Mouse (Mus musculus) hindbrain, embryonic 12.5 days (tissue): ENCODE measurements around the gene Akap12. TPM values are rescaled to one million over a fixed set of nuclear protein-coding genes. Genes with fewer than 3 reads are reported as not detected.
A peak's percentile ranks its signal among the peaks of the same experiment; 100 is the strongest.

Experiments
- ATAC-seq: fragments of 200-750 bp; cut with Nextera tagmentation; 2 replicates; pipeline ENCODE4 v1.8.0; 2017; ENCODE audit warnings: moderate TSS enrichment; ENCODE audit not compliant: low FRiP score
- H3K27ac ChIP-seq: fragments of 300-500 bp; sonication (generic); 2 replicates; pipeline ENCODE4 v1.5.1; 2016; ENCODE audit warnings: mild to moderate bottlenecking
- H3K27me3 ChIP-seq: fragments of 300-500 bp; sonication (generic); 2 replicates; pipeline ENCODE4 v1.6.1; 2016; ENCODE audit warnings: mild to moderate bottlenecking
- H3K36me3 ChIP-seq: fragments of 300-500 bp; sonication (generic); 2 replicates; pipeline ENCODE4 v1.6.1; 2016; ENCODE audit warnings: mild to moderate bottlenecking
- H3K4me1 ChIP-seq: fragments of 300-500 bp; sonication (generic); 2 replicates; pipeline ENCODE4 v1.6.1; 2016
- H3K4me2 ChIP-seq: fragments of 300-500 bp; sonication (generic); replicated peaks from 2 replicates; pipeline ENCODE4 v1.6.1; 2016; ENCODE audit warnings: mild to moderate bottlenecking
- H3K4me3 ChIP-seq: fragments of 300-500 bp; sonication (generic); 2 replicates; pipeline ENCODE4 v1.5.1; 2016; ENCODE audit warnings: mild to moderate bottlenecking
- H3K9ac ChIP-seq: fragments of 300-500 bp; sonication (generic); 2 replicates; pipeline ENCODE4 v1.6.1; 2016; ENCODE audit warnings: mild to moderate bottlenecking, moderate library complexity
- H3K9me3 ChIP-seq: fragments of 300-500 bp; sonication (generic); replicated peaks from 2 replicates; pipeline ENCODE4 v1.6.1; 2016; ENCODE audit warnings: mild to moderate bottlenecking
- WGBS: fragments of 180-500 bp; shearing (Covaris S2); methylation state at CpG from one replicate; pipeline ENCODE4 v1.1.7; 2016; 5-methylcytosine and 5-hydroxymethylcytosine counted together
- polyA plus RNA-seq: library from polyadenylated mRNA; unstranded; fragments of >200 nt; fragmentation: Nextera tagmentation; extraction: Ambion mirVana; gene quantifications from 2 replicates; pipeline ENCODE4 v1.2.1, GENCODE M21; 2016

The Akap12 gene
- polyA plus RNA-seq, 1 experiment from 2014 or later: 107 TPM

DNA sequence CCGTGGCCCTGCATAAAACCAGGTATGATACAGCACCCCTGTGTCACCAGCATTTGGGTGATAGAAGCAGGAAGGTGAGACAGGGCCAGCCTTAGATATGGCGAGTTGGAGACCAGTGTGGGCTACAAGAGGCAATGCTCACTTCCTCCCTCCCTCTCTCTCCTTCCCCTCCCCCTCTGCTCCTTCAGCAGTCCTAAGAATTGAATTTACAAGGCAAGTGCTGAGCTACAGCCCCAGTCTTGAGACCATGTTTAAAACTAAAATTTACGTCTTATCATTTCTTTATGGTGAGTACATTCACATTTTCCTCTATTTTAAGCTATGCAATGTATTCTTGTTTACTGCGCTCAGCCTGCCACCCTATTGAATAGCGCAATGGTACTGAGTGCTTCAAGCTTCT is 5.3 kb upstream of the Akap12 start:
- ATAC-seq: no peak

DNA sequence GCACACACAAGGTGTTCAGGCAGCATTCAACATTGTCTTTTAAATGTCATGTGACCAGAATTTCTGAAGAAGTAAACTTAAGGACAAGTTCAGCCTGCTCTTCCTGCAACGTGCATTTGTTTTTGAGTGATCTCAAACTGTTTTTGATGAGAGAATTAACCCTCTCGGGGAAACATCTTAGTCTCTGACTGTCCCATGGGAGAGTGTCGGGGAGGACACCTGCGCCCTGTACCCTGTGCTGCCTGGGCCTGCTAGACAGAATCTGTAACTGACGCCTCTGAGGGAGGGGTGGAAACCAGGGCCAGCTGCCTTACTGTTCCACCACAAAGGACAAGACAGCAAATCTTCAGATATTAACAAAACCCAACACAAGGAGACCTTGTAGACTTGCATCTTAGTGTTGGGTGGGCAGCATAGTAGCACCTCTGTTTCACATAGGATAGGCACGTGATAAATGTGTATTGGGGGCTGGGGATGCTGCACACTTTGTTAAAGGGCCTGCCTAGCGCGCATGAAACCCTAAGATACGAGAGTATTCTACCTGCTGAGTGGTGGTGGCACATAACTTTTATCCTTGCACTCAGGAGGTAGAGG is 4.7 kb upstream of the Akap12 start:
- H3K4me3 ChIP-seq: no peak overlapping the region
- H3K27me3 ChIP-seq: no peaks in the 10 kb centered on the region
- no peak for ATAC-seq
- WGBS: 75% methylated on average over 9 of the region's 9 CpGs
- H3K4me2 ChIP-seq: no peak overlapping the region
- H3K36me3 ChIP-seq: no peaks in the 10 kb centered on the region
- no peak overlapping the region for H3K9ac ChIP-seq
- 0 out of 2 replicates have a peak, but pooled peaks cover 4% of the 10 kb centered on the region for H3K4me1 ChIP-seq
- no peak overlapping the region for H3K27ac ChIP-seq
- no peaks in the 10 kb centered on the region for H3K9me3 ChIP-seq

More for the DNA sequence above, 5.3 kb upstream of the Akap12 start:
- Histone ChIP-seq H3K4me2 (no peak overlapping the region), H3K9ac (no peak overlapping the region), H3K27ac (no peak overlapping the region), H3K36me3 (no peaks in the 10 kb centered on the region), H3K27me3 (no peaks in the 10 kb centered on the region), H3K9me3 (no peaks in the 10 kb centered on the region), H3K4me1 (0 out of 2 replicates have a peak, but pooled peaks cover 4% of the 10 kb centered on the region), H3K4me3 (no peak overlapping the region)
- WGBS: 70% methylated on average over 5 of the region's 5 CpGs

DNA sequence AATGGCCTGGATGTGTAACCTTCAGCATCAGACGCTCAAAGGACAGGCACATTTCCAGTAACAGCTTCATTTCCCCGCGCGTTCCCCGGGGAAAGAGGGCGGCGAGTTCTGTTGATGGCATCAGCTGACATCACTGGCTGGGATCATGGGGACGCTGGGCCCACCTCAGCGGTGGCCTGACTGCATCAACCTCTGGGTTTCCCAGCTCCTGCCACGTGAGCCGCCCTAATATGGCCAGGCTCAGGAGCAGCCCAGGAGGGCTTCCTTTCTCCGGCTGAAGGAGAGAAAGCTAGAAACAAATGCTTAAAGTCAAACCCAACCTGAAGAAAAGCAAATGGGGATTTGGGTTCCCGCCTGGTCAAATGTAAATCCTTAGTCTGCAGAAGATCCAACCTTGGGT is 539 bp upstream of the Akap12 start:
- under 1% methylated on average over 13 of the region's 13 CpGs for WGBS
- Histone ChIP-seq H3K27ac (peak overlapping the region; percentile 86), H3K27me3 (no peaks in the 10 kb centered on the region), H3K9ac (peak overlapping the region; percentile 89), H3K4me2 (peak overlapping the region; percentile 83), H3K4me3 (peak overlapping the region; percentile 79), H3K36me3 (no peaks in the 10 kb centered on the region), H3K4me1 (0 out of 2 replicates have a peak, but pooled peaks cover 11% of the 10 kb centered on the region), H3K9me3 (no peaks in the 10 kb centered on the region)
- peak; percentile 88 for ATAC-seq

DNA sequence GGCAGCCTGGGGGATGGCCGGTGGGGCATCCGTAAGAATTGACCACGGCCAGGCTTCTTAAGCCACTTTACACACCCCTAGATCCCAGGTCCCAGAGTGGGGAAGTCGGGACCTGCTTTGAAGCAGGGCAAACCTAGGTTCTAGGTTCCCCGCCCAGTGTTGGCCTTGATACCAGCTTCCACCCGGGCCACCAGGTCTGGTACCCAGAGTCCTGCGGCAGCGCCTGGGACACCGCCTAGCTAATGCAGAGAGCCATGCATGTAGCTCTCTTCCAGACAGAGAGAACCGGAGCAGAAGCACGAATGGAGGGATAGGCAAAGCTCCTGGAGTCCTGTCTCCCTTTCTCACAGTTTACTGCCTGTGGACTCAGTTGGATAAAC is 741 bp downstream of the Akap12 start:
- Histone ChIP-seq H3K9ac (peak overlapping the region; percentile 89), H3K36me3 (no peaks in the 10 kb centered on the region), H3K4me1 (0 out of 2 replicates have a peak, but pooled peaks cover 11% of the 10 kb centered on the region), H3K9me3 (no peaks in the 10 kb centered on the region), H3K4me2 (peak overlapping the region; percentile 83), H3K4me3 (peak overlapping the region; percentile 79), H3K27me3 (no peaks in the 10 kb centered on the region), H3K27ac (peak overlapping the region; percentile 86)
- 2% methylated on average over 11 of the region's 11 CpGs for WGBS
- ATAC-seq: peak; percentile 60

DNA sequence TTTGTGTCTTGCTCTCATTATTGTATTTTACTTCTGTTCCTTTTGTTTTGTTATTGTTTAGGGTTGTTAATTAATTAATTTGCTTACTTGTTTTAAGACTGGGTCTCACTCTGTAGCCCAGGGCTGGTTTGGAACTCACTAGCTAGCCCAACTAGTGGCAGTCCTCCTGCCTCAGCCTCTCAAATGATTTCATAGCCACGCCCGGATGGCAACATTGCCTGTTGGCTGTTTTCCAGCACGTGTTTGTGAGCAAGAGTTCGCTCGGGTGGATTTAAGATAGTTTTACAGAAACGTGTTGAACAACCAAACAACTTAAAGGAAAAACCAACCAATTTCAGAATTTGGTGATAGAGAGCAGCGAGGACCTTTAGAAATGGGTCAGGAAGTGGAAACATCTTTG is 1.3 kb downstream of the Akap12 start:
- WGBS: 80% methylated on average over 7 of the region's 7 CpGs
- ATAC-seq: no peak
- Histone ChIP-seq H3K9me3 (no peaks in the 10 kb centered on the region), H3K9ac (no peak overlapping the region), H3K36me3 (no peaks in the 10 kb centered on the region), H3K4me2 (peak overlapping the region; percentile 83), H3K27me3 (no peaks in the 10 kb centered on the region), H3K27ac (no peak overlapping the region), H3K4me3 (peak overlapping the region; percentile 79), H3K4me1 (0 out of 2 replicates have a peak, but pooled peaks cover 11% of the 10 kb centered on the region)

DNA sequence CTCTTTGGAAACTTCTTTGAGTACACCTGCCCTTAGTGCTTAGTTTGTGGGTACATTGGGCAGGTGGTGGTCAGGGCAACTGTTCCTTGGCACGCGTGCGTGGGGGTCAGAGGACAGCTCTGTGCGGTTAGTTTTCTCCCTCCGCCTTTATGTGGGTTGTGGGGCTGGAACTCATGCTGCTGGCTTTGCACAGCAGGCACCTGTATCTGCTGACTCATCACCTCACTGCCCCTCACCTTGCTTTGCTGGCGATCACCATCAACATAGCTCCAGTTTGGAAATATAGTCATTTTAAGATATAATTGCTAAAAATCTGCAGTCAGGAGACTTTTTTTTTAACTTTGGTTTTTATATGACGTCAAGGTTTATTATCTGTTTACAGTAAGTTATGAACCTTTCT is 2.0 kb downstream of the Akap12 start:
- Histone ChIP-seq H3K36me3 (no peaks in the 10 kb centered on the region), H3K9me3 (no peaks in the 10 kb centered on the region), H3K9ac (no peak overlapping the region), H3K27ac (no peak overlapping the region), H3K27me3 (no peaks in the 10 kb centered on the region), H3K4me2 (peak overlapping the region; percentile 83; the same call in 1 of the 2 replicates), H3K4me3 (peak overlapping the region; percentile 79; the same call in 1 of the 2 replicates), H3K4me1 (0 out of 2 replicates have a peak, but pooled peaks cover 11% of the 10 kb centered on the region)
- ATAC-seq: no peak
- 91% methylated on average over 7 of the region's 7 CpGs for WGBS

DNA sequence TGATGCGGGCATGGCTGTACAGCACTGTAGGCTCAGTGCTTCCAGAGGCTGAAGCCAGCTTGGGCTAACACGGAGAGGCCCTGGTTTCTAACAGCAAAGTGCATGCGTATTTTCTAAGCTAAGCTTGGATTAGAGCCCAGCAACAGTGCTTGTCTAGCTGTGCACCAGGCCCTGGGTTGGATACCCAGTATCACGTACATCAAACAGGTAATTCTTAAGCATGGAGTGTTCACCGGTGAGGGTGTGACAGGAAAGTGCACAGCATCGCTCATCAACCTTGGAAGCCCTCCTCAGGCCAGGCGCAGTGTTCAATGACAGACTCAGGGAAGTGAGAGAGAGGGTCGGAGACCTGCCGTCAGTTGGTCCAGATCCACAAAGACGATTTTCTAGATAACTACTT is 9.4 kb downstream of the Akap12 start:
- no peaks in the 10 kb centered on the region for H3K36me3 ChIP-seq
- H3K9me3 ChIP-seq: no peaks in the 10 kb centered on the region
- no peak for ATAC-seq
- H3K27ac ChIP-seq: no peak overlapping the region
- H3K9ac ChIP-seq: no peak overlapping the region
- no peak overlapping the region for H3K4me3 ChIP-seq
- WGBS: 93% methylated on average over 10 of the region's 10 CpGs
- no peak overlapping the region for H3K4me2 ChIP-seq
- no peaks in the 10 kb centered on the region for H3K27me3 ChIP-seq
- no peaks in the 10 kb centered on the region for H3K4me1 ChIP-seq

DNA sequence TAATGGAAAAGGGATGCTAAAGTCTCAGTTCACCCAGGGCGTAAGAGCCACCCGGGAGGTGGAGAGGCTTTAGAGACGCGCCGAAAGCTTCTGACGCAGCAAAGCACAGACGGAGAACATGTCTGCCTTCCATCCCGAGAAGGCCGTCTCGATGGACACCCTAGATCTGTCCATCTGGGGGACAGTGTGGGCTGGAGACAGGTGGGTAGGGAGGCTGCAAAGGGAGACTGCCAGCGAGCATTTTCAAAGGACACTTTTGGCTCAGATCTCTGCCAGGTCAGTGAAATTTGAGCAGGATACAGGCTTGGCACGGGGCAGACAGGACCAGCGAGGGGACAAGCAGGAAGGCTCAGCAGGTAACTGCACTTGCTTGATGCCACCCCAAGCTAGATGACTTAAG is 9.9 kb downstream of the Akap12 start:
- Histone ChIP-seq H3K4me3 (no peak overlapping the region), H3K4me1 (no peaks in the 10 kb centered on the region), H3K9me3 (no peaks in the 10 kb centered on the region), H3K9ac (no peak overlapping the region), H3K36me3 (no peaks in the 10 kb centered on the region), H3K4me2 (no peak overlapping the region), H3K27me3 (no peaks in the 10 kb centered on the region), H3K27ac (no peak overlapping the region)
- WGBS: 90% methylated on average over 13 of the region's 13 CpGs
- no peak for ATAC-seq

DNA sequence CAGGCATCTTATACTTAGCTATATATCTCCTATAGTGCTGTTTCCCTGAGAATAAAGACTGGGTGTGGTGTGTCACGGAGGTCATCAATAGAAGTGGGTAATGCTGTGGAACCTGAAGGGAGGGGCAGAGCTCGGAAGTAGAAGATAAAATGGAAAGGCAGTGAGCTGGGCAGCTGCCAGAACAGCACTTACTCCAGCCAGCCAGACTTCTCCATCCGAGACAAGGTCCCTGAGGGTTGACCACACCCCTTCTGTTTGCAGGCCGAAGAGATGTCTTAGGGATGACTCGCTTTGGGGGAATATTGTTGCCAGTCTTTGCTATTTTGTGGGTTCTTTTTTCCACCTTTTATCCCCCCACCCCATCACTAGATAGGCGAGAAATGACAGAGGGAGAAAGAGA is 11.9 kb downstream of the Akap12 start:
- ATAC-seq: no peak
- Histone ChIP-seq H3K4me1 (no peaks in the 10 kb centered on the region), H3K4me3 (no peak overlapping the region), H3K27ac (no peak overlapping the region), H3K9me3 (no peaks in the 10 kb centered on the region), H3K27me3 (no peaks in the 10 kb centered on the region), H3K4me2 (no peak overlapping the region), H3K36me3 (no peaks in the 10 kb centered on the region), H3K9ac (no peak overlapping the region)
- 72% methylated on average over 6 of the region's 6 CpGs for WGBS

DNA sequence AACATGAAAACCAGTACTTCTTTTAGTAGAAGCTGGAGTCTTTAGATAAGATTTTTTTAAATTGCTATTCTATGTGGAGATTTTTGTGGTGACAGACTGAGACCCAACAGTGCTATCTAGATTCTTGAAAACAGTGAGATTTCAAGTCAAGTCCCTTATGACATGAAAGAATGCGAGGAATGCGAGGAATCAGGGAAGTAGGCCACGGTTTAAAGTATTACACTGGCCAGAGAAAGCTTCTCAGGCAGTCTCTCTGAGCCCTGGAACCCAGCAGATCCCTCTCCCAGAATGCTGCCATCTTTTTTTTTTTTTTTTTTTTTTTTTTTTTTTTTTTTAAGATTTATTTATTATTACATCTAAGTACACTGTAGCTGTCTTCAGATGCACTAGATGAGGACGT is 16.2 kb downstream of the Akap12 start:
- Histone ChIP-seq H3K36me3 (no peaks in the 10 kb centered on the region), H3K27me3 (no peaks in the 10 kb centered on the region), H3K9ac (no peak overlapping the region), H3K4me1 (no peaks in the 10 kb centered on the region), H3K27ac (no peak overlapping the region), H3K4me2 (no peak overlapping the region), H3K4me3 (no peak overlapping the region), H3K9me3 (no peaks in the 10 kb centered on the region)
- ATAC-seq: no peak
- WGBS: 56% methylated on average over 4 of the region's 4 CpGs

DNA sequence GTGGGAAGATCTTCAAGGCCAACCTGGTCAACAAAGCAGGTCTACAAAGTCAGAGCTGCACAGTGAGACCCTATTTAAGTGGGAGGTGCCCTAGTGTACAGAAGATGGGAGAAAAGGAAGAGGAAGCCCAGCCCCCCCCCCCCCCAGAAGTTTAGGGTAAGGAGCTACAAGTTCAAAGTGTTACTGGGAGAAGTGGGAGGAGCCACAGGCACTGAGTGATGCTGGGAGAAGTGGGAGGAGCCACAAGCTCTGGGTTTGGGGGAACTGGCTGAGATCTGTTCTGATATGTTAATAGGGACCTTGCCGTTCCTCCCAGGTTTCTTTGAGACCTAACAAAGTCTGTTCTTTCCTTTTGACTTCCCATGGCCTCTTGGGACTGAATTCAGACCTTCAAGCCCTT is 18.6 kb downstream of the Akap12 start:
- Histone ChIP-seq H3K9ac (no peak overlapping the region), H3K4me3 (no peak overlapping the region), H3K27ac (no peak overlapping the region), H3K36me3 (no peaks in the 10 kb centered on the region), H3K4me2 (no peak overlapping the region), H3K4me1 (peaks cover under 1% of the 10 kb centered on the region), H3K9me3 (no peaks in the 10 kb centered on the region), H3K27me3 (no peaks in the 10 kb centered on the region)
- WGBS: 81% methylated on average over 1 of the region's 1 CpGs
- ATAC-seq: no peak

DNA sequence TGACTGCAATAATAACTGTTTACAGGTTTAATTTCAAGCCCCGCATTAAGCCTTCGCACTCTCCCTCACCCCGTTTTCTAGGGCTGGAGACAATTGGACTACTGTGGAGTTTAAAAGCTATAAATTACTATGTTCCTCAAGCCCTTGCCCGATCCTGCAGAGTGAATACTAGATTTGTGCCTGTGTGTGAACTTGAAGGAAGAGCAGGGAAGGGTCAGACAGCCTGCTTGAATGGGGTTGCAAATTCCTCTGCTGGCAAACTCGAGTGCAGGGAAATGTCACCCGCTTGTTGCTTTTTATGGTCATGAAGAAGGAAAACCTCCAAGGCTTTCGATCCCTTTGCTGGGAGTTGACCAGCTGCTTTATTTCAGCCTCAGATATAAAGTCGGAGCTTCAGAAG is 19.6 kb downstream of the Akap12 start:
- H3K4me3 ChIP-seq: no peak overlapping the region

DNA sequence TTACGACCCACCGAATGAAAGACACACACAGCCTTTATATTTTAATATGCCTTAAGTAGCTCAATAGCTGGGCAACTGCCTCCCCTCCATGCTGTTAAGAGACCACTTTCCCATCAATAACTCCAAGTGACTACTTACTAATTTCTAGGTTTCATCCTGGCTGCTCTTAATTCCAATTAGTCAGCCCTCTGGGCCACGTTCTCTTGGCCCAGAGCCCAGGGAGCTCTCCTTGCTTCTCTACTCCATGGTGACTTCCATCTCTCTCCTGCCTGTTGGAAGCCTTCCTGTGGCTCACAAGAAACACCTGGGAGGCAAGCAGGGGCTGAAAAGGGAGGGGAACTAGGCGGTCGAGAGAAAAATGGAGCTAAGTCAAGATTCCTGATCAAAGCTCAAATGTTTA is 23.0 kb downstream of the Akap12 start:
- Histone ChIP-seq H3K4me2 (no peak overlapping the region), H3K36me3 (no peaks in the 10 kb centered on the region), H3K27ac (no peak overlapping the region), H3K4me1 (peaks cover 7% of the 10 kb centered on the region), H3K9me3 (no peaks in the 10 kb centered on the region), H3K9ac (no peak overlapping the region), H3K27me3 (no peaks in the 10 kb centered on the region), H3K4me3 (no peak overlapping the region)
- ATAC-seq: no peak
- WGBS: 55% methylated on average over 5 of the region's 5 CpGs

More for the DNA sequence above, 19.6 kb downstream of the Akap12 start:
- peaks cover 5% of the 10 kb centered on the region for H3K4me1 ChIP-seq
- H3K4me2 ChIP-seq: no peak overlapping the region
- no peak overlapping the region for H3K27ac ChIP-seq
- ATAC-seq: no peak
- H3K9ac ChIP-seq: no peak overlapping the region
- 74% methylated on average over 8 of the region's 8 CpGs for WGBS
- H3K9me3 ChIP-seq: no peaks in the 10 kb centered on the region
- no peaks in the 10 kb centered on the region for H3K27me3 ChIP-seq
- H3K36me3 ChIP-seq: no peaks in the 10 kb centered on the region
